Mouse (Mus musculus) intestine, embryonic 14.5 days (tissue): ENCODE measurements at regions not wholly inside any gene's neighbourhood (a gene's known extent, or its start where the extent isn't known, plus 50 kb on each side); places are given as distances from the start of the nearest gene placed in this dataset.

Experiments
- ATAC-seq: fragments of 200-750 bp; cut with Nextera tagmentation; replicated peaks from 2 replicates; pipeline ENCODE4 v1.8.0; 2017; ENCODE audit warnings: low read depth, moderate number of reproducible peaks, moderate TSS enrichment, moderate library complexity; ENCODE audit not compliant: low FRiP score, low TSS enrichment
- DNase-seq: peaks from one replicate; pipeline ENCODE4 v3.0.0-alpha.2; 2018; ENCODE audit warnings: low spot score
- H3K27ac ChIP-seq: fragments of 300-500 bp; sonication (generic); 2 replicates; pipeline ENCODE4 v1.5.1; 2014; ENCODE audit warnings: low read depth, mild to moderate bottlenecking, control low read depth
- H3K27me3 ChIP-seq: fragments of 300-500 bp; sonication (generic); replicated peaks from 2 replicates; pipeline ENCODE4 v1.6.1; 2014; ENCODE audit warnings: low read length, control low read depth; ENCODE audit not compliant: control insufficient read depth, insufficient read depth
- H3K36me3 ChIP-seq: fragments of 300-500 bp; sonication (generic); 2 replicates; pipeline ENCODE4 v1.6.1; 2014; ENCODE audit warnings: low read length, control low read depth; ENCODE audit not compliant: control insufficient read depth, insufficient read depth
- H3K4me1 ChIP-seq: fragments of 300-500 bp; sonication (generic); replicated peaks from 2 replicates; pipeline ENCODE4 v1.6.1; 2014; ENCODE audit warnings: low read length, control low read depth, mixed read lengths; ENCODE audit not compliant: control insufficient read depth, insufficient read depth
- H3K4me2 ChIP-seq: fragments of 300-500 bp; sonication (generic); 2 replicates; pipeline ENCODE4 v1.6.1; 2014; ENCODE audit warnings: low read length
- H3K4me3 ChIP-seq: fragments of 300-500 bp; sonication (generic); 2 replicates; pipeline ENCODE4 v1.5.1; 2014; ENCODE audit warnings: low read depth, low read length, control low read depth, mixed read lengths
- H3K9ac ChIP-seq: fragments of 300-500 bp; sonication (generic); 2 replicates; pipeline ENCODE4 v1.6.1; 2014; ENCODE audit warnings: mild to moderate bottlenecking, low read length
- H3K9me3 ChIP-seq: fragments of 300-500 bp; sonication (generic); 2 replicates; pipeline ENCODE4 v1.6.1; 2016; ENCODE audit warnings: low read length, control low read depth; ENCODE audit not compliant: control insufficient read depth
- WGBS: fragments of 180-500 bp; shearing (Covaris S2); extraction: QIAGEN DNeasy Blood & Tissue Kit; methylation state at CpG from one replicate; pipeline ENCODE4 v1.1.7; 2014; 5-methylcytosine and 5-hydroxymethylcytosine counted together

GRCm38 (mm10) chr7:70822310-70822821 lies 455.8 kb upstream of the Nr2f2 start:
- no peaks in the 10 kb centered on the region for H3K9me3 ChIP-seq
- H3K36me3 ChIP-seq: no peaks in the 10 kb centered on the region
- no peaks in the 10 kb centered on the region for H3K27me3 ChIP-seq
- H3K4me3 ChIP-seq: no peak overlapping the region
- 55% methylated on average over 9 of the region's 9 CpGs for WGBS
- DNase-seq: no peak
- H3K4me1 ChIP-seq: peaks cover 9% of the 10 kb centered on the region; the same call in 1 of the 2 replicates
- peak overlapping the region; percentile 43; the same call in 1 of the 2 replicates for H3K4me2 ChIP-seq
- no peak overlapping the region for H3K9ac ChIP-seq
- peak overlapping the region; percentile 38; the same call in 1 of the 2 replicates for H3K27ac ChIP-seq
- ATAC-seq: no peak

- H3K9me3 ChIP-seq: no peaks in the 10 kb centered on the region
- 90% methylated on average over 4 of the region's 4 CpGs for whole genome bisulfite sequencing
- no peak overlapping the region for H3K4me2 ChIP-seq
- no peak overlapping the region for H3K9ac ChIP-seq
- H3K27me3 ChIP-seq: no peaks in the 10 kb centered on the region
- no peaks in the 10 kb centered on the region for H3K36me3 ChIP-seq
- ATAC-seq (no peak), DNase-seq (no peak)
- H3K4me3 ChIP-seq: no peak overlapping the region
- no peak overlapping the region for H3K27ac ChIP-seq
- peaks cover 9% of the 10 kb centered on the region; the same call in 1 of the 2 replicates for H3K4me1 ChIP-seq
Observed at GRCm38 (mm10) chr7:70821861-70822260, 455.3 kb upstream of the Nr2f2 start.

DNA sequence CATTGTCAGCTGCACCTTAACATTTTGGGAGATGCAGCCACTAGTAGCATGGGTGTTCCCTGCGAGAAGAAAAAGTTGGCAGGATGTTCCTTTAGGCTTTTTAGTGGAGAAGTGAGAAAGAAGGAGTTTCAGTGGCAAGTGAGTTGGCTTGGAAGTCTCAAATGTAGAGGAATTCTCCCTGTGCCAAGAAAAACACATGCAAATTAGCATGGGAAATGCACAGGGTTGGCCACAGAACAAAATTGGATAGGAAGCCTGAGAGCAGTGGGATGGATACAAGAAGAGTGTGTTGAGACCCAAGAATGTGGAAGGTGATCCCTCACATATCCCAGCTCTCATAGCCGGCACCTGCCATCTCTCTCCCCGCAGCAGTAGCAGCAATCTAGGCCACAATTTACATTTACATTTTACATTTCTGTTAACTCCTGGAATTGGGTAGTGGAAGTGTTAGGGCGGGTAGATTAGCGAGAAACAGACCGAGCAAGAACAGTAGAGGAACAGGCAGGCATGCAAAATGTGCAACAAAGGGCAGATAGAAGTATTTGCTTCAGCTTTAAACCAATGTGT lies 450.9 kb upstream of the Nr2f2 start:
- WGBS: 88% methylated on average over 6 of the region's 6 CpGs
- DNase-seq (no peak), ATAC-seq (no peak)

DNA sequence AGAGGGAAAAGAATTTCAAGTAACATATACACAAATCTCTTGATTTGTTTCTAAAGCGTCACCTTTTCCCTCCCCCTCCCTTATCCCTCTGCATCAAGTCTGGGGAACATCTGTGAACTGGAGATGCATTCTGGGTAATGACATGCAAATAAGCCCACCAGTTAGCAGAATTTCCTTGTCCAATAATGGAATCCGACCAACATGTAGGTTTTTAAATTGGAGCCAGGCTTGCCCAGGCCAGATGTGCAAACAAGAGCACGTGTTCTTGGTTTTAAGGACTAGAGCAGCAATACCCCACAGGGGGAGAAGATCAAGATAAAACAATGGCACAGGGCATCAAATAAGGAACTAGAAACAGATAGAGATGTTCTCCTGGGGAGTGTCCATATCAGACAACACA lies 447.9 kb upstream of the Nr2f2 start:
- no peaks in the 10 kb centered on the region for H3K27me3 ChIP-seq
- no peak overlapping the region for H3K27ac ChIP-seq
- no peak overlapping the region for H3K9ac ChIP-seq
- H3K36me3 ChIP-seq: no peaks in the 10 kb centered on the region
- WGBS: 67% methylated on average over 3 of the region's 3 CpGs
- DNase-seq (no peak), ATAC-seq (no peak)
- no peaks in the 10 kb centered on the region for H3K9me3 ChIP-seq
- H3K4me2 ChIP-seq: no peak overlapping the region
- H3K4me1 ChIP-seq: peaks cover 10% of the 10 kb centered on the region; the same call in 1 of the 2 replicates
- H3K4me3 ChIP-seq: no peak overlapping the region

More for the DNA sequence above, 450.9 kb upstream of the Nr2f2 start:
- H3K4me3 ChIP-seq: no peak overlapping the region
- H3K9me3 ChIP-seq: no peaks in the 10 kb centered on the region
- H3K4me2 ChIP-seq: no peak overlapping the region
- no peaks in the 10 kb centered on the region for H3K36me3 ChIP-seq
- H3K9ac ChIP-seq: no peak overlapping the region
- H3K27ac ChIP-seq: no peak overlapping the region
- no peaks in the 10 kb centered on the region for H3K27me3 ChIP-seq
- H3K4me1 ChIP-seq: peaks cover 11% of the 10 kb centered on the region; the same call in 1 of the 2 replicates

- Histone ChIP-seq H3K4me1 (peaks cover 10% of the 10 kb centered on the region; the same call in 1 of the 2 replicates), H3K27ac (no peak overlapping the region), H3K9ac (no peak overlapping the region), H3K36me3 (no peaks in the 10 kb centered on the region), H3K4me2 (no peak overlapping the region), H3K27me3 (no peaks in the 10 kb centered on the region), H3K9me3 (no peaks in the 10 kb centered on the region), H3K4me3 (no peak overlapping the region)
- ATAC-seq (no peak), DNase-seq (no peak)
- 58% methylated on average over 5 of the region's 5 CpGs for WGBS
Observed at GRCm38 (mm10) chr7:70813101-70813500, 446.6 kb upstream of the Nr2f2 start.

- Histone ChIP-seq H3K27me3 (no peaks in the 10 kb centered on the region), H3K36me3 (no peaks in the 10 kb centered on the region), H3K27ac (no peak overlapping the region), H3K4me1 (peaks cover 10% of the 10 kb centered on the region; the same call in 1 of the 2 replicates), H3K4me2 (no peak overlapping the region), H3K9me3 (no peaks in the 10 kb centered on the region), H3K9ac (no peak overlapping the region), H3K4me3 (no peak overlapping the region)
- DNase-seq: no peak
- WGBS: 43% methylated on average over 18 of the region's 18 CpGs
- 0 out of 2 replicates have a peak, but pooled peaks have one; percentile 32 for ATAC-seq
Observed at GRCm38 (mm10) chr7:70810411-70811090, 444.0 kb upstream of the Nr2f2 start.

GRCm38 (mm10) chr7:70804281-70804680 lies 437.7 kb upstream of the Nr2f2 start:
- Histone ChIP-seq H3K9ac (no peak overlapping the region), H3K4me1 (0 out of 2 replicates have a peak, but pooled peaks cover 8% of the 10 kb centered on the region), H3K4me2 (no peak overlapping the region), H3K4me3 (no peak overlapping the region), H3K36me3 (no peaks in the 10 kb centered on the region), H3K27ac (no peak overlapping the region), H3K9me3 (no peaks in the 10 kb centered on the region), H3K27me3 (no peaks in the 10 kb centered on the region)
- DNase-seq: no peak
- no peak for ATAC-seq
- 33% methylated on average over 1 of the region's 1 CpGs for WGBS

DNA sequence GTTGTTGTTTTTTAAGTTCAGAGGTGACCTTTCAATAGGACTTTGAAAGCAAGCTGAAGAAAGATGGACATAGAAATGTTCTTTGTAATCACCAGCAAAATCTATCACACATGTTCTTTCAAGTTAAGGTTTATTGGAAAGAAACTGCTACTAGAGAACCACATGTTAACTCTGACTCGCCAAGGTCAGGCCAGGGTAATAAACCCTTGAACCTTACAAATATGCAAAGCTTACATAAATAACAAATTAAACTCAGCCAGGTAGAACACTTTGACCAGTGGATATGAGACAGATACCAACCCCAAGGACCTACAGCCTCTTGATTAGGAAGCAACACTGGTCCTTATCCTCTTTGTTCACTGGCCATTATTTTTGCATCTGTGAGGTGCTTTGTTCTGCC lies 433.4 kb upstream of the Nr2f2 start:
- Histone ChIP-seq H3K4me1 (peaks cover 16% of the 10 kb centered on the region; the same call in 1 of the 2 replicates), H3K36me3 (no peaks in the 10 kb centered on the region), H3K9ac (no peak overlapping the region), H3K9me3 (no peaks in the 10 kb centered on the region), H3K4me3 (no peak overlapping the region), H3K27me3 (no peaks in the 10 kb centered on the region), H3K4me2 (no peak overlapping the region), H3K27ac (no peak overlapping the region)
- DNase-seq (no peak), ATAC-seq (no peak)
- 65% methylated on average over 1 of the region's 1 CpGs for WGBS
